Mouse (Mus musculus): ENCODE data around the gene Rin1. TPM values are rescaled to one million over a fixed set of nuclear protein-coding genes. Genes with fewer than 3 reads are reported as not detected.

Rin1 gene
- polyA plus RNA-seq, 1 experiment from 2014 or later: 0.80 TPM

DNA sequence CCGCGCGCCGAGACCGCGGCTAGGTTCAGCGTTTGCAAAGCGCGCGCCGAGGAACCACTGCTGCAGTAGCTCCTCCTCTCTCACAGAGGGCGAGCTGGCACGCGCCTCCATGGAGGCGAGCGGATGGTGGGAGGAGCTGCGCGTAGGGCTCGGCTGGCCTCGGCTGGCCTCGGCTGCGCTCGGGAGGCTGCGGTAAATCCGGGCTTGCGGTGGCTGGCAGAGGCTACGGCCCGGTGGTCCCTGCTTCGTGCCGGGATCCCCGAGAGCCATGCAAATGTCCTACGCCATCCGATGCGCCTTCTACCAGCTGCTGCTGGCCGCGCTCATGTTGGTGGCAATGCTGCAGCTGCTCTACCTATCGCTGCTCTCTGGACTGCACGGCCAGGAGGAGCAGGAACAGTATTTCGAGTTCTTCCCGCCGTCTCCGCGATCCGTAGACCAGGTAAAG, 11.5 kb upstream of the Rin1 start, which contains the start of the genes B4gat1 and AC124502.3:
B4gat1 (plus strand) TSS at position 118 of the 448 bp plus-strand sequence.
AC124502.3 (plus strand) TSS at position 183 of the 448 bp plus-strand sequence.
- Histone ChIP-seq H3K4me3 (ENCODE audit: low read depth, low read length) (peak within 1 kb of the TSS; percentile 78), H3K4me1 (replicated peaks; ENCODE audit: control insufficient read depth, insufficient read depth, low read length) (peaks cover 3% of the 10 kb centered on the region; the same call in 1 of the 2 replicates), H3K27ac (ENCODE audit: low read depth, low read length) (peak within 1 kb of the TSS; percentile 76), H3K4me2 (replicated peaks; ENCODE audit: low read depth, low read length) (peak within 1 kb of the TSS; percentile 99), H3K27me3 (ENCODE audit: control insufficient read depth, insufficient read depth, low read length) (no peaks in the 10 kb centered on the region), H3K9me3 (ENCODE audit: control insufficient read depth, low read length) (no peaks in the 10 kb centered on the region), H3K9ac (ENCODE audit: low read depth, low read length) (peak within 1 kb of the TSS; percentile 89), H3K36me3 (ENCODE audit: control insufficient read depth, insufficient read depth, low read length) (no peaks in the 10 kb centered on the region)
- peak; percentile 92 for DNase-seq (ENCODE audit: low spot score)
- ATAC-seq (ENCODE audit: low FRiP score): peak; percentile 89
- under 1% methylated on average over 44 of the region's 44 CpGs for WGBS

DNA sequence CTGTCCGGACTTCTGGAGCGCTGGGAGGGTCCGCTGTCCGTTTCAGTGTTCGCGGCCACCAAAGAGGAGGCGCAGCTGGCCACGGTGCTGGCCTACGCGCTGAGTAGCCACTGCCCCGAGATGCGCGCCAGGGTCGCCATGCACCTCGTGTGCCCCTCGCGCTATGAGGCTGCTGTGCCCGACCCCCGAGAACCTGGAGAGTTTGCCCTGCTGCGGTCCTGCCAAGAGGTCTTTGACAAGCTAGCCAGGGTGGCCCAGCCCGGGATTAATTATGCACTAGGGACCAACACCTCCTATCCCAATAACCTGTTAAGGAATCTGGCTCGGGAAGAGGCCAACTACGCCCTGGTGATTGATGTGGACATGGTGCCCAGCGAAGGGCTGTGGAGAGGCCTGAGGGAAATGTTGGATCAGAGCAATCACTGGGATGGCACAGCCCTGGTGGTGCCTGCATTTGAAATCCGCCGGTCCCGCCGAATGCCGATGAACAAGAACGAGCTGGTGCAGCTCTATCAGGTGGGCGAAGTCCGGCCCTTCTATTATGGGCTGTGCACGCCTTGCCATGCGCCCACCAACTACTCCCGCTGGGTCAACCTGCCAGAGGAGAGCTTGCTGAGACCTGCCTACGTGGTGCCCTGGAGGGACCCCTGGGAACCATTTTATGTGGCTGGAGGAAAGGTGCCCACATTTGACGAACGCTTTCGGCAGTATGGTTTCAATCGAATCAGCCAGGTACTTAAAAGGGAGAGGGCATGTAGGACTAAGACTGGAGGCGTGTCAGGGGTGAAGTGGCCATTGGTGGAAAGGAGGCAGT, 10.8 kb upstream of the Rin1 start:
- H3K9ac ChIP-seq (ENCODE audit: low read depth, low read length): peak overlapping the region; percentile 89
- ATAC-seq (ENCODE audit: low FRiP score) (no peak), DNase-seq (ENCODE audit: low spot score) (no peak)
- H3K4me3 ChIP-seq (ENCODE audit: low read depth, low read length): peak overlapping the region; percentile 78
- H3K4me2 ChIP-seq (replicated peaks; ENCODE audit: low read depth, low read length): peak overlapping the region; percentile 99
- peak overlapping the region; percentile 76 for H3K27ac ChIP-seq (ENCODE audit: low read depth, low read length)
- H3K36me3 ChIP-seq (ENCODE audit: control insufficient read depth, insufficient read depth, low read length): no peaks in the 10 kb centered on the region
- WGBS: 14% methylated on average over 41 of the region's 41 CpGs
- peaks cover 3% of the 10 kb centered on the region; the same call in 1 of the 2 replicates for H3K4me1 ChIP-seq (replicated peaks; ENCODE audit: control insufficient read depth, insufficient read depth, low read length)
- no peaks in the 10 kb centered on the region for H3K27me3 ChIP-seq (ENCODE audit: control insufficient read depth, insufficient read depth, low read length)
- H3K9me3 ChIP-seq (ENCODE audit: control insufficient read depth, low read length): no peaks in the 10 kb centered on the region

DNA sequence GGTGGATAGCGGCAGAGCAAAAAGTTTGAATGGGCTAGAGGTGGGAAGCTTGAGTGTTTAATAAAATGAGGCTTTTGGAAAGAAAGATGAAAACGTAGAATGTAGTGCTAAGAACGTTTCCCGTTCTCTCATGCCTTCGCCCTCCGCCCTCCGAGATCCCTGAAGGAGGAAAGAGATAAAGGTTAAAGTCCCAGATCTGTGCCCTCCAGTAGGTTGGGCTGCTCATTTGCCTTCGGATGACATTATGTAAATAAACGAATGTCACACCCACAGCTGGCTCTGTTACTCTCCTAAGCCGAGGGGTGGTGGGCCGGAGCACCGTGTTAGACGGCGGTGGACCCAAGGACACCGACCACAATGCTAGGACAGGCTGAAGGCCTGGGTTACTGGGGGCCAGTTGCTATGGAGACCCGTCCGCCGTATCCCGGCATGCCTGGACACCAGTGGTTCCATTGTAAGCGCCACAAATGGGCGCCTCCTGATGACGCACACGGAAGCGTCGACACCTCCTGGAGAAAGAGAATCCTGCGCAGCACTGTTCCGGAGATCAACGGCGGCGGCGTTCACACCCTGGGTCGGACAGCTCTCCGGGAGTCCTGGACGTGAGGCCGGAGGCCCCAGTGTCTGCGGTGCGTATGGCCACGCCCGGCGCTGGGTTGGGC, 9.3 kb upstream of the Rin1 start, which contains the start of gene Brms1:
Brms1 (plus strand) TSS at position 493 of the 662 bp plus-strand sequence.
- WGBS: 8% methylated on average over 40 of the region's 40 CpGs

DNA sequence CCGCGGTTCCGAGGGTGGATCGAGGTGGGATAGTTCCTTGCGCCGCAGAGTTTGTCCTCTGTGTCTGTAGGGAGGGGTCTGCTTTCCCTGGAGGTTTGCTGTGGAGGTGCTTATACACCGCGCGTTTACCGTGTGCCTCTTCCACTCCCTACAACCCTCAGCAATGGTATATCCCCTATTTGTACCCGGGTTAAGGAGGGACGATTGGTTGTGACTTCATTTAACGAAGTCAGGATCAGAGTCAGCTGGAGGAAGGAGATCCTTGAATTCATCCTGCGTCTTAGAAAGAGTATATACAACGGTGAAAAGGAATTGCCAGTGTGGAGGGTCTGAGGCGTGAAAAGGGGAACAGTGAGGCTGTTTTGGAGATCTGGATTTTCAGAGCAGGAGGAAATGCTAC, 8.7 kb upstream of the Rin1 start:
- Histone ChIP-seq H3K36me3 (ENCODE audit: control insufficient read depth, insufficient read depth, low read length) (peaks cover 3% of the 10 kb centered on the region; the same call in 1 of the 2 replicates), H3K27ac (ENCODE audit: low read depth, low read length) (peak overlapping the region; percentile 56), H3K4me1 (replicated peaks; ENCODE audit: control insufficient read depth, insufficient read depth, low read length) (peaks cover 3% of the 10 kb centered on the region; the same call in 1 of the 2 replicates), H3K9me3 (ENCODE audit: control insufficient read depth, low read length) (no peaks in the 10 kb centered on the region), H3K27me3 (ENCODE audit: control insufficient read depth, insufficient read depth, low read length) (no peaks in the 10 kb centered on the region), H3K4me2 (replicated peaks; ENCODE audit: low read depth, low read length) (peak overlapping the region; percentile 99), H3K9ac (ENCODE audit: low read depth, low read length) (peak overlapping the region; percentile 86), H3K4me3 (ENCODE audit: low read depth, low read length) (peak overlapping the region; percentile 78)
- DNase-seq (ENCODE audit: low spot score): no peak
- 2% methylated on average over 16 of the region's 16 CpGs for WGBS
- peak; percentile 1; the same call in 1 of the 2 replicates for ATAC-seq (ENCODE audit: low FRiP score)

More for the DNA sequence above, 9.3 kb upstream of the Rin1 start, which contains the start of gene Brms1:
- no peaks in the 10 kb centered on the region for H3K9me3 ChIP-seq (ENCODE audit: control insufficient read depth, low read length)
- H3K4me1 ChIP-seq (replicated peaks; ENCODE audit: control insufficient read depth, insufficient read depth, low read length): peaks cover 3% of the 10 kb centered on the region; the same call in 1 of the 2 replicates
- H3K4me2 ChIP-seq (replicated peaks; ENCODE audit: low read depth, low read length): peak within 1 kb of the TSS; percentile 99
- H3K9ac ChIP-seq (ENCODE audit: low read depth, low read length): peak within 1 kb of the TSS; percentile 86
- DNase-seq (ENCODE audit: low spot score) (peak; percentile 98), ATAC-seq (ENCODE audit: low FRiP score) (peak; percentile 79)
- H3K36me3 ChIP-seq (ENCODE audit: control insufficient read depth, insufficient read depth, low read length): no peaks in the 10 kb centered on the region
- H3K27ac ChIP-seq (ENCODE audit: low read depth, low read length): peak within 1 kb of the TSS; percentile 56
- H3K27me3 ChIP-seq (ENCODE audit: control insufficient read depth, insufficient read depth, low read length): no peaks in the 10 kb centered on the region
- peak within 1 kb of the TSS; percentile 78 for H3K4me3 ChIP-seq (ENCODE audit: low read depth, low read length)

DNA sequence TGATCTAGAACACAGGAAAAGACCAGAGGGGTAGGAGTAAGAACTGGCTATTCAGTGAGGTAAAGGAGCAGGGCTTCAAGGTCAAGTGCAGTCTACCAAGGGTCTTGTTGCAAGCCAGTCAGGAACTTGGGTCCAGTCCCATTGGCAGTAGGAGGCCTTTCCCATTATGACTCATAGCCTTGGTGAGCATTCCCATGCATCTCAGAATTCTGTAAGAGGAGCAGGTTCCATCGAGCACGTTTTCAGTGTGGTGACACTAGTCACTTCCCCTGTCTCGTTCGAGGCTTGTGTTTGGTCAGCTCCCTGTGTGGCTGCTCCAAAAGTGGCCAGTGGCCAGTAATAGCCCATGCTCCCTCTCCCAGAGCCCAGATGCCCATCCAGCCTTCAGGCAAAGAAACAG, 4.8 kb upstream of the Rin1 start:
- DNase-seq (ENCODE audit: low spot score): no peak
- no peaks in the 10 kb centered on the region for H3K9me3 ChIP-seq (ENCODE audit: control insufficient read depth, low read length)
- H3K27ac ChIP-seq (ENCODE audit: low read depth, low read length): no peak overlapping the region
- peaks cover 4% of the 10 kb centered on the region; the same call in 1 of the 2 replicates for H3K36me3 ChIP-seq (ENCODE audit: control insufficient read depth, insufficient read depth, low read length)
- no peak overlapping the region for H3K9ac ChIP-seq (ENCODE audit: low read depth, low read length)
- H3K4me2 ChIP-seq (replicated peaks; ENCODE audit: low read depth, low read length): no peak overlapping the region
- no peak for ATAC-seq (ENCODE audit: low FRiP score)
- H3K4me1 ChIP-seq (replicated peaks; ENCODE audit: control insufficient read depth, insufficient read depth, low read length): no peaks in the 10 kb centered on the region; the same call in 1 of the 2 replicates
- 75% methylated on average over 4 of the region's 4 CpGs for WGBS
- H3K27me3 ChIP-seq (ENCODE audit: control insufficient read depth, insufficient read depth, low read length): peaks cover 2% of the 10 kb centered on the region; the same call in 1 of the 2 replicates
- no peak overlapping the region for H3K4me3 ChIP-seq (ENCODE audit: low read depth, low read length)

DNA sequence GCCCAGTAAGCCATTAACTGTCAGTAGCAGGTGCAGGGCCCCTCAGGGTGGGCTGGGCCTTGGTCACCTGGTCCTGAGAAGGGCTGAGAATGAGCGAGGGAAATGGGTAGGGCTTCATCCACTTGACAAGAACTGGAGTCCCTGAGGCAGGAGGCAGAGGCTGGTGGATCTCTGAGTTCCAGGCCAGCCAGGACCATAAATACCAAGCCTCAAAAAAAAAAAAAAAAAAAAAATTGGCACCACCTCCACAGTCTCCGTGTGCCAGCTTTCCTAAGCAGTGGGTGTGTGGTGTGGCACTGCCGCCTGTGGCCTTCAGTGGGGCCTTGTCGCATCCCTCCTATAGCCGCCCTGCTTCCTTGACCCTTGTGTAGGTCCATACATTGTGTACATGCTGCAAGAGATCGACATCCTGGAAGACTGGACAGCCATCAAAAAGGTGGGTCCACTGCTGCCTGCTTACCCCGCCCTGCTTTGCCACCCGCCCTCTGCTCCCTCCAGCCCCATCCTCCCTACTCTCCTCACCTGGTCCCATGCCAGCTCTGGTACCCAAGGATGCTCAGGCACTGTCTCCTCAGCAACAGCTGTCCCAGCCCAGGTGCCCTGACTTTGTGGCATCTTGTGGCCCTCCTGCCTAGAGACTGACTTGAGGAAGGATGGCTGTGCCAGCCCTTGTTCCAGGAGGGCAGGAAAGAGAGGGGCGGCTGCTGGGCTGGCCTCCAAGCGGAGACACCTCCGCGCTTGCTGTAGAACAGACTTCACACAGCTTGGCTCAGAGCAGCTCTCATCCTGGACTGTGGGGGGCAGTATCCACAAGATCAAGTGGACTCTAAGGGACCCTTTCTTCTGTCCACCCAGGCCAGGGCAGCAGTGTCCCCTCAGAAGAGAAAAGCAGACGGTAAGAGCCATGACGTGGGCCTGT, 1.9 kb upstream of the Rin1 start:
- H3K36me3 ChIP-seq (ENCODE audit: control insufficient read depth, insufficient read depth, low read length): peaks cover 4% of the 10 kb centered on the region; the same call in 1 of the 2 replicates
- no peak for DNase-seq (ENCODE audit: low spot score)

DNA sequence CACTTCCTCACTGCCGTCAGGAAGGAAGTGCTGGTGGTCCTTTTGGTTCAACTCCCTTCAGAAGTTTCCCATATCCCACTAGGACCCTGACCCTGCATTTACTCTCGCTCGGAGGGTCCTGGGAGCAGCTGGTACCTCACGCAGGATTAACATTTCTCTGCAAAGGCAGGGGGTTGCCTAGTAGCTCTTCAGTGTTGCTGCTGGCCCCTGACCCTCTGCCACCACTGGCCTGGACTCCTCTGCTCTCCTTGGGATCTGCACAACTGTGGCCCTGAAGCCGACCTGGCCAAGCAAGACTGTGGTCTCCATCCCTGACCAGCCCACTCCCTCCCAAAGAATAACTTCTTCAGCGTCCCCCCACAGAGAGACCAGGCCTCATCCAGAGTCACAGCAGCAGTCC, 956 bp upstream of the Rin1 start:
- Histone ChIP-seq H3K36me3 (ENCODE audit: control insufficient read depth, insufficient read depth, low read length) (peaks cover 4% of the 10 kb centered on the region; the same call in 1 of the 2 replicates), H3K4me1 (replicated peaks; ENCODE audit: control insufficient read depth, insufficient read depth, low read length) (no peaks in the 10 kb centered on the region), H3K4me3 (ENCODE audit: low read depth, low read length) (no peak overlapping the region), H3K4me2 (replicated peaks; ENCODE audit: low read depth, low read length) (no peak overlapping the region), H3K9ac (ENCODE audit: low read depth, low read length) (no peak overlapping the region), H3K27ac (ENCODE audit: low read depth, low read length) (no peak overlapping the region), H3K9me3 (ENCODE audit: control insufficient read depth, low read length) (no peaks in the 10 kb centered on the region), H3K27me3 (ENCODE audit: control insufficient read depth, insufficient read depth, low read length) (peaks cover 31% of the 10 kb centered on the region)
- WGBS: 73% methylated on average over 6 of the region's 6 CpGs
- DNase-seq (ENCODE audit: low spot score) (no peak), ATAC-seq (ENCODE audit: low FRiP score) (no peak)

More for the DNA sequence above, 1.9 kb upstream of the Rin1 start:
- no peak overlapping the region for H3K9ac ChIP-seq (ENCODE audit: low read depth, low read length)
- ATAC-seq (ENCODE audit: low FRiP score): no peak
- 87% methylated on average over 14 of the region's 14 CpGs for WGBS
- no peaks in the 10 kb centered on the region for H3K4me1 ChIP-seq (replicated peaks; ENCODE audit: control insufficient read depth, insufficient read depth, low read length)
- no peak overlapping the region for H3K4me2 ChIP-seq (replicated peaks; ENCODE audit: low read depth, low read length)
- no peak overlapping the region for H3K27ac ChIP-seq (ENCODE audit: low read depth, low read length)
- H3K4me3 ChIP-seq (ENCODE audit: low read depth, low read length): no peak overlapping the region
- no peaks in the 10 kb centered on the region for H3K9me3 ChIP-seq (ENCODE audit: control insufficient read depth, low read length)
- peaks cover 27% of the 10 kb centered on the region for H3K27me3 ChIP-seq (ENCODE audit: control insufficient read depth, insufficient read depth, low read length)

DNA sequence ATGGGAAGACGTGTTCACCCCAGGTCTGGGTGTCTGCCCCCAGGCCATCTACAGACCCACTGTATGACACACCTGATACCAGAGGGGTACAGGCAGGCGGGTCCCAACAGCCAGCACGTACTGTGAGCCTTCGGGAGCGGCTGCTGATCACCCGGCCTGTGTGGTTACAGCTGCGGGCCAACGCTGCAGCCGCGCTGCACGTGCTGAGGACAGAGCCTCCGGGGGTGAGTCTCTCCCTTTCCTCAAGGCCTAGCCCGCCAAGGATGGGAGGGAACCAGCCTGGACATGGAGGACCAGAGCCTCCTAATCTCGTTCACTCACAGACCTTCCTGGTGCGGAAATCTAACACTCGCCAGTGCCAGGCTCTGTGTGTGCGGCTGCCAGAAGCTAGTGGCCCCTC, 750 bp downstream of the Rin1 start:
- Histone ChIP-seq H3K9me3 (ENCODE audit: control insufficient read depth, low read length) (no peaks in the 10 kb centered on the region), H3K27ac (ENCODE audit: low read depth, low read length) (no peak overlapping the region), H3K27me3 (ENCODE audit: control insufficient read depth, insufficient read depth, low read length) (peaks cover 31% of the 10 kb centered on the region), H3K4me2 (replicated peaks; ENCODE audit: low read depth, low read length) (0 out of 2 replicates have a peak overlapping the region, but pooled peaks have one; percentile 8), H3K4me1 (replicated peaks; ENCODE audit: control insufficient read depth, insufficient read depth, low read length) (no peaks in the 10 kb centered on the region), H3K36me3 (ENCODE audit: control insufficient read depth, insufficient read depth, low read length) (peaks cover 4% of the 10 kb centered on the region; the same call in 1 of the 2 replicates), H3K9ac (ENCODE audit: low read depth, low read length) (no peak overlapping the region), H3K4me3 (ENCODE audit: low read depth, low read length) (no peak overlapping the region)
- no peak for ATAC-seq (ENCODE audit: low FRiP score)
- peak; percentile 37 for DNase-seq (ENCODE audit: low spot score)
- 9% methylated on average over 17 of the region's 17 CpGs for WGBS

All from hindbrain, embryonic 11.5 days (tissue).